In the genomic region with DNA sequence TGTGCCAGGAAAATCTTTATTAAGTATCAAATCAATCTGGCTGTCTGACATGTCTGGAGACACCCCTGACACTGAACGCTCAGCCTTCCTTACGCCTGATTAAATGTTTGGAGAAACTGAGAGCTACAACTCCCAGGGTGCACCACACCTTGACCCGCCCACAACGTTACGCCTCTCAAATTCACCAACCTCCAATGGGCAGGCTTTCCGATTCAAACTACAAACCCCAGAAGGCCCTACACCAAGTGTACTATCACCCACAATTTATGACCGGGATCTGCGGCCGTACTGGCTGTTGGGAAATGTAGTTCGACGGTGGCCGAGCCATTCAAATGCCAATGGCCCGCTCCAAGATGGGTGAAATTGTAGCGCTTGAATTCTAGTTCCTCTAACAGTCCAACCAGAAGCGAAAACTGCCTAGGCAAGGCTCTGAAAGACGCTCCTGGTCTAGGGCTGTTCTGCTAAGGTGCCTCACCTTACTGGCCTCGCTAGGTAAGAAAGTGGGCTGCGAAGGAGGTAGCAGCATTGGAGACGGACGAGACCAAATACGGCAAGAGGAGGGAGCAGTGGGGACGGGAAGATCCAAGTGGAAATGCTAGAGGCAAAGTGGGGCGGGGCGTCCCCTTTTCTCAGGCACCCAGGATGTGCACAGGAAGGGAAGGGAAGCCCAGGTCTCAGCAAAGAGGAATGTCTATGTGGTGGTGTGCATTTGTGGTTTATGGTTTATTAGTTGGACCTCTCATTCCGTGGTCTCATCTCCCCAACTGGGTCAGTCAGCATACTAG, we compare ENCODE assay signal across 8 mouse cellular contexts. TPM values are rescaled to one million over a fixed set of nuclear protein-coding genes. Genes with fewer than 3 reads are reported as not detected.
A peak's percentile ranks its signal among the peaks of the same experiment; 100 is the strongest.
DNase-seq lines count a peak whose midpoint lies in the region; ATAC-seq and TF ChIP-seq lines count a peak whose summit lies in the region.

A gene (plus strand): TSS at position 305 of the 785 bp plus-strand sequence.

- peaks cover 6% of the 10 kb centered on the region for H3K27me3 ChIP-seq in megakaryocyte, embryonic 14.5 days (replicated peaks)

- ATAC-seq in activated CD4-positive, CD25-positive, alpha-beta regulatory T cell, adult 4 months: peak; percentile 100

- no peak for TF ChIP-seq CTCF in cortical plate, adult 2 months (IDR thresholded peaks at IDR 0.05; ENCODE audit: extremely low read depth, insufficient read depth, low read length)

- H3K4me1 ChIP-seq in cortical plate, adult 2 months (ENCODE audit: control insufficient read depth, insufficient read depth, low read length): no peaks in the 10 kb centered on the region; the same call in 1 of the 2 replicates
- peaks cover 37% of the 10 kb centered on the region for H3K4me1 ChIP-seq in megakaryocyte, embryonic 14.5 days

- DNase-seq in gastrocnemius, adult 8-10 months (ENCODE audit: low spot score in 2 of 2): peak; percentile 87 to 89
- peak; percentile 88 for DNase-seq in hindlimb bud, embryonic 11.5 days (ENCODE audit: extremely low spot score, low read depth, low spot score)
- DNase-seq in left cerebral cortex, adult 8-10 months (ENCODE audit: low spot score in 2 of 2): peak; percentile 95 to 97
- peak; percentile 97 to 99 for DNase-seq in right cerebral cortex, postnatal 10 days (ENCODE audit: low spot score in 2 of 2)
- DNase-seq in urinary bladder, postnatal 25 days (ENCODE audit: low spot score): peak; percentile 76

- peak within 1 kb of the TSS; percentile 26 for H3K27ac ChIP-seq in cortical plate, adult 2 months (ENCODE audit: insufficient read depth, low read length)

- no peaks in the 10 kb centered on the region for H3K9me3 ChIP-seq in megakaryocyte, embryonic 14.5 days

- H3K36me3 ChIP-seq in megakaryocyte, embryonic 14.5 days (replicated peaks; ENCODE audit: low read length): peaks cover 31% of the 10 kb centered on the region

- peak; percentile 90 for TF ChIP-seq POLR2A in cortical plate, adult 2 months (IDR thresholded peaks at IDR 0.05; ENCODE audit: extremely low read depth, insufficient read depth, low read length)

- peak within 1 kb of the TSS; percentile 46 for H3K4me3 ChIP-seq in cortical plate, adult 2 months (ENCODE audit: insufficient read depth, low read length)
- peak within 1 kb of the TSS; percentile 94 for H3K4me3 ChIP-seq in megakaryocyte, embryonic 14.5 days (replicated peaks)

RNA-seq across cellular contexts. Expression of the gene that starts here (rescaled TPM):
- 10 to 100 TPM; 13.7 to 15.9 TPM for polyA plus RNA-seq in activated CD4-positive, CD25-positive, alpha-beta regulatory T cell, adult 4 months (2017; shearing (Covaris generic))
- polyA plus RNA-seq in cortical plate, adult 2 months (2012; rRNA removed): 39.9 and 40.0 TPM in 2 replicates
- total RNA-seq in gastrocnemius, adult 8-10 months (2022): 10 to 100 TPM; 20.0 to 24.0 (median 21.7) TPM
- 10 to 100 TPM; 60.7 to 79.0 (median 68.4) TPM for total RNA-seq in left cerebral cortex, adult 8-10 months (2022)
- 5.1 and 6.5 TPM in 2 replicates for polyA plus RNA-seq in megakaryocyte, embryonic 14.5 days (2012; ENCODE audit: insufficient read depth, low replicate concordance)

Comparison
In these comparisons a context has a peak if more than half of its experiments do, and no peak if none do; other contexts are left out.
1. Peak in every context shown above with its lines: DNase-seq, ATAC-seq, H3K4me3 ChIP-seq and H3K27ac ChIP-seq.